Mouse (Mus musculus): ENCODE measurements around the gene Fads1.

DNA sequence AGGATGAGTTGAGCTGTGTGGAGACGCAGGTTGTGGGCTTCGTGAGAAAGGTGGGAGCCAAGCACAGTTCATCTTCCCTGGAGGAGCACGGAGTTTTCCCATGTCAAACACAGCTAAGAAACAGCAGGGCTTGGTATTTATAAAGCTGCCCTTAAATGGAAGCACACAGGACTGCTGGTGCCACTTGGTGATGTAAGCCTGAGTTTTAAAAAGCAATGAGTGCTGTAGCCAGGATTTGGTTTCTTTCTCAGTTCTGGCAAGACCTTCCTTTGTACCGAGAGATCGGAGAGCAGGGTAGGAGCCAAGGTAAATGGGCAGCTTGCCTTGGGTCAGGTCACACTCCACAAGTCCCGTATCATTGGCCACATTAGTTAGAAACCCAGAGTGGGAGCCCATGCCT lies 34.1 kb upstream of the Fads1 start:
- TF ChIP-seq EP300 (IDR thresholded peaks at IDR 0.05; ENCODE audit: insufficient read depth, low read depth, low read length), result no peak
- TF ChIP-seq CTCF (IDR thresholded peaks at IDR 0.05; ENCODE audit: low read depth, low read length), result no peak

Measured in ES-Bruce4 (cell line).